Mouse (Mus musculus) thymus, adult 2 months (tissue): ENCODE measurements around the gene Slc30a6.

Experiments used
- CTCF ChIP-seq: fragments of 200-500 bp; IDR thresholded peaks from 2 replicates; pipeline ENCODE4 v1.5.1; 2012; ENCODE audit warnings: mild to moderate bottlenecking, control low read depth, low read length, moderate library complexity, borderline replicate concordance; ENCODE audit not compliant: control insufficient read depth, poor library complexity, insufficient read depth; ENCODE audit errors: extremely low read depth
- POLR2A ChIP-seq: fragments of 200-500 bp; IDR thresholded peaks from 2 replicates; pipeline ENCODE4 v1.6.1; 2012; ENCODE audit warnings: mild to moderate bottlenecking, low read length, control low read depth, moderate library complexity; ENCODE audit not compliant: control insufficient read depth, poor library complexity, insufficient read depth; ENCODE audit errors: extremely low read depth

DNA sequence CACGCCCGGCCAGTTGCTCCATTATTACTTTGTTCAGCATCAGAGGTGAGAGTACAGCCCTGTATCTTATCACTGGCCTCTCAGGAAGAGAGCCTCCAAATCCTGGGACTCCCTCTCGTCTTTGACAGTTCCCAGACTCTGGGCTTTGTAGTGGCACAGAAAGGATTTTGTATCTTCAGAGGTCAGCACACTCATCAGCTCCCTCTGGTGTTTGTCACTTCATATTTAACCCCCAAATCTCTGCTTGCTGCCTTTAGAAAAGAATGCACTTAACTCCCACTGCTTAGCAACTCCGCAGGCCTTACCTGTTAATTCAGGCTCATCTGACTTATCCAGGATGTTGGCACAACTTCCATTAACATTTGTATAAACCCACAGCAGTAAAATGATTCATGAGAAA lies 14.3 kb downstream of the Slc30a6 start:
- TF ChIP-seq CTCF (no peak), POLR2A (no peak)
